Mouse (Mus musculus) MEL-GATA-1-ER (cell line): ENCODE measurements at regions not wholly inside any gene's neighbourhood (a gene's known extent, or its start where the extent isn't known, plus 50 kb on each side); places are given as distances from the start of the nearest gene placed in this dataset.

Experiments
- DNase-seq: peaks from one replicate; pipeline ENCODE4 v3.0.0-alpha.2; 2012; ENCODE audit warnings: low read depth; ENCODE audit errors: extremely low read depth

DNA sequence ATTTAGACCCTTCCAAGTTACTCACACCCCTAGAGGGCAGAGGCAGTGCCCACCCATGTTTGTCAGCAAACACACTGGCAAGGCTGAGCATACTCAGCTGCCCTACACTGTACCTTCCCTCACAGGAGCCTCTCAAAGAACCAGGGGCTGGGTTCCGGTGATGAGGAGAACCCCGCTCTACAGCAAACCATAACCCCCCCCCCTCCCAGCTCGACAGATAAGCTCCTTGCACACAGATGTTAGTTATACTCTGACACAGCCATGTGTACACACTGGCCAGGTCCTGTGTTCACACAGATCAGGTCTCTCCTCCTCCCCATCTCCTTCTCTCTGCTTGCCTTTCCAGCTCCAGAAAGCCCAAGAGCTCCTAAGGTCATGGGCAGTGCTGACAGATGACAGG lies 59.7 kb upstream of the Zmiz1 start:
- DNase-seq: no peak

DNA sequence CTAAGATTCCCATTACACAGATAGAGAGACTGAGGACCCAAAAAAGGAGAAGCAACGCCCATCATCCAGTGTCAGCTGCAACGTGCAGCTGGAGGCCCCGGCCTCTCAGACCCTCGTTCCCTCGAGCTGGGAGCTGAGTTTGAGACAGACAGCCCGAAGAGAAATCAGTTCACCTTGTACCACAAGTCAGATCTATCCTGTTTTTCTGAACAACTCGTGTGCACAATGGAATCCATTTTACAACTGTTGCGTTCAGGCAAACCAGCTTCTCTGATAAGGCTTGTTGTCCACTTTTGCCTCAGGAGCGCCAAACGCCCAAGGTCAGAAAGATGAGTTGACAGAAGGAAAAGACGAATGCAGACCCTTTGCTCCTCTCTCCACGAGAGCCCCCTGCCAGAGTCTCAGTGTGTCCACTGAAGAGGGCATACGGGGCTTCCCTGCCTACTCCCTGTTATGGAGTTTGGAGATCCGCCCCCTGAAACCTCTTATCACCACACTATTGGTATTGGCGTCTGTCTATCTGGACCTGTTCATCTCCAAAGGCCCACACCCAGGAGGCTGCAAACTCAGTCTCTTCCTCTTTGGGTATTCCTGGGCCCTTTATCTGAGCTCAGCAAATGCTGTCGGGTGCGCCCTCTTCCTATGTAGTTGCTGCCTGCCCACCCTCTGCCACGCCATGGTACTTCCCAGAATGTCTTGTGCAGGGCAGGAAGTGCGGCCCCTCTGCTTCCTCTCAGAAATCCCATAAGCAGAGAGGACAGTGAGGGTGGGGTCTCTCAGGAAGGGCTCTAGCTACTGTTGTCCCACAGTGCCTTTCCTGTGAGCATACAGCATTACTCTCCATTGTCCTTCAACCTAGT lies 57.7 kb upstream of the Zmiz1 start:
- DNase-seq: peak; percentile 99

DNA sequence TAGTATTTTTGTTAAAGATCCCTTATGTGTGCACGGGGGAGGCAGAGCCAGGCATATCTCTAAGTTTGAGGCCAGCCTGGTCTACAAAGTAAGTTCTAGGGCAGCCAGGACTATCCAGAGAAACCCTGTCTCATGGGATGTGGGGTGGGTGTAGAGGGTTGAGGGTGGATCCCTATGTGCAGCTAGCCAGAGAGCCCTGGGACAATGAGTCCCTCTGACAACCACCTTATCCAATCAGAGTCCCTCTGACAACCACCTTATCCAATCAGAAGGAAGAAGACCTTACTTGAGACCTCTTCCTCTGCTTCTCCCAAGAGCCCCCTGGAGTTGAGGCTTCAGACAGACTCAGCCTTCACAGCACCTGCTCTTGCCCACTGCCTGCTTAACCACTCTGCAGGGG lies 56.6 kb upstream of the Zmiz1 start:
- peak; percentile 93 for DNase-seq

DNA sequence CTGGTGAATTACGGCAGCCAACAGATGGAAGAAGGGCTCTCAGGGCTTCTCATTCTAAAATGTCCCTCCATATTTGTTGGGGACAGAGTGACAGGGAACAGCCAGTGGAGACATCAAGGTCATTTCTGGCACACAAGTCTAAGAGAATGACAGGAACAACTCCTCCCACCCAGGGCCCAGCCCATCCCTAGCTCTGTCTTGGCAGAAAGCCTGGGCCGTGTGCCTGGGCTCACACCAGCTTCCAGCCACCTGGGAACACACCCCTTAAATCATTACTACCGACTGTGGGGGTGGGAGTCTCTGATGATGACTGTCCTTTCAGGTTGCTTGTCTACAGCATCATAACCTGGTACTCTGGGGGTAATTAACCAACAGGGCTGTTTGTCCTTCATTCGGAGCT lies 53.8 kb upstream of the Zmiz1 start:
- no peak for DNase-seq

DNA sequence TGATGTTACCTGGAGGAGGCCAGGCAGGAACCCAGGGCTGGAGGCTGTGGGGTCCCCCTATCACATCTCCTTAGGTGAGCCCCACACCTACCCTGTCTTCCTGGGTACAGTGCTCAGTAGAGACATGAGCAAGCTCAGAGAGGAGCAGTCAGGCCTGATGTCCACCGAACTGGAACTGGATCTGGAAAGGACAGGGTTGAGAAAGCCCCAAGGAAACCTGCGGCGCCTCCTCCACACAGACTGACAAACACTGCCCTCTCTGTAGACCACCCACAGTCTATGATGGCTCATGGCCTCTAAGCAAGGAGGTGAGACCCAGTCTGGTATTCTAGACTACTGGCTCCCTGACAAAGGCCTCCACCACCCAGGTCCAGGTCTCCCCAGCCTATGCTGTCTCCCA lies 52.9 kb upstream of the Zmiz1 start:
- no peak for DNase-seq

DNA sequence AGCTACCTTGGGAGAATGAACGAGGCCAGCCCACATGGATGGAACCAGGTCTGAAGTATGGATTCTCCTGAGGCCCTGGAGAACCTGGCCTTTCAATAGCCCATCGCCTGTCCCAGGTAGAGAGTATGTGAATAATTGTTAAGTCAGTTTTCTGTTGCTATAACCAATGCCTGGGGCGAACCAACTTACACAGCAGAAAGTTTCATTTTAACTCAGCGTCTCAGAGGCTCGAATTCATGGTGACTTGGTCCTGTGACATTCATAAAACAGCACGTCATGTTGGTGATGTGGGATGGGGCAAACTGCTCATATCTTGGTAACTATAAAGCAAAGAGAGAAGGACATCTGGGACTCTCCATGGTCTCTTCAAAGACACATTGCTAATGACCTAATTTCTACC lies 52.4 kb upstream of the Zmiz1 start:
- no peak for DNase-seq

DNA sequence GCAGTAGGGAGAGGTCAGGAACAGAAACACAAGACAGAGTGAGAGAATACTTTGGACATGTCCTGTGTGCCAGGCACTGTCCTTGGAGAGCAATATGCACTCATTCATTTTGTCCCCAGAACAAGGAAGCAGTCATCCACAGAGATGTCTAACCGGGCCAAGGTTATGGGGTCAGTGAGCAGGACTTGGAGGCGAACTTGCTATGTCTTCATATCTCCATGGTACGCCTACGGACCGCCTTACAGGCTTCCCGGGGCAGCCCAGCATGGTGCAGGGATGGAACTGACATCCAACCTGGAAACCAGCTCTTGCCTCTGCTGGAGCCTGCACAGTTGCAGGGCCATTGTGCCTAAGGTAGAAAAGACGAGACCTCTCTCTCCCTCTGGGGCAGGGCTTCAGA lies 51.9 kb upstream of the Zmiz1 start:
- no peak for DNase-seq
